Mouse (Mus musculus) bone marrow, adult 2 months (tissue): Measurements from ENCODE around the gene Ppp1r26.

Experiments used
- CTCF ChIP-seq: fragments of 200-500 bp; IDR thresholded peaks from 2 replicates; pipeline ENCODE4 v1.5.1; 2011; ENCODE audit warnings: low read length, control low read depth; ENCODE audit not compliant: control insufficient read depth, insufficient read depth
- POLR2A ChIP-seq: fragments of 200-500 bp; IDR thresholded peaks from 2 replicates; pipeline ENCODE4 v1.6.1; 2011; ENCODE audit warnings: low read depth, mild to moderate bottlenecking, control low read depth, low read length, borderline replicate concordance; ENCODE audit not compliant: control insufficient read depth

DNA sequence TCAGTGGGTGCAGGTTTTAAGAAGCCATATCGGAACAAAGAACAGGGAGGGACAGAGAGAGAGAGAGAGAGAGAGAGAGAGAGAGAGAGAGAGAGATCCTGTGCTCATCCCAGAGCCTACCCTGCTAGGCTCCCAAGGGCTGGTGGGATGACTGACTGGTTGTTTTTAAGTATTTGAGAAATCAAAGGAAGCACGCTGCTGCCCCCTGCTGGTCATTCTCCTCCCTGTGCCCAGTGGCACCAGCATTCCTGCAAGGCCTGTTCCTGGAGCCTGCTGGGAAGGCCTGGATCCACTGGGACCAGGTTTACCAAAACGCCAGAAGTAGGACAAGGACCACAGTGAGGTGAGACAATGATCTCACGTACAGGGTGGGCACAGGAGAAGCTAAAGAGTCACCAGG lies 26.7 kb upstream of the Ppp1r26 start:
- peak; percentile 75 for TF ChIP-seq CTCF
- no peak for TF ChIP-seq POLR2A
